Mouse (Mus musculus): Measurements from ENCODE around the gene Phldb1. TPM values are rescaled to one million over a fixed set of nuclear protein-coding genes. Genes with fewer than 3 reads are reported as not detected.

Phldb1 gene
- polyA plus RNA-seq, 1 experiment from 2014 or later = 42.5 TPM

GRCm38 (mm10) chr9:44715705-44716362, 19.2 kb downstream of the Phldb1 start:
- Histone ChIP-seq H3K36me3 (peaks cover 72% of the 10 kb centered on the region), H3K27ac (replicated peaks) (no peak overlapping the region), H3K4me3 (no peak overlapping the region), H3K4me2 (no peak overlapping the region), H3K27me3 (no peaks in the 10 kb centered on the region), H3K9ac (no peak overlapping the region), H3K9me3 (no peaks in the 10 kb centered on the region), H3K4me1 (replicated peaks) (peaks cover 31% of the 10 kb centered on the region)
- 96% methylated on average over 29 of the region's 29 CpGs for WGBS
- ATAC-seq (ENCODE audit: low read depth) = no peak

GRCm38 (mm10) chr9:44715109-44715508, 19.9 kb downstream of the Phldb1 start:
- no peak overlapping the region for H3K27ac ChIP-seq (replicated peaks)
- peaks cover 79% of the 10 kb centered on the region for H3K36me3 ChIP-seq
- no peaks in the 10 kb centered on the region for H3K27me3 ChIP-seq
- ATAC-seq (ENCODE audit: low read depth) = no peak
- no peaks in the 10 kb centered on the region for H3K9me3 ChIP-seq
- H3K4me3 ChIP-seq = no peak overlapping the region
- no peak overlapping the region for H3K4me2 ChIP-seq
- H3K9ac ChIP-seq = no peak overlapping the region
- H3K4me1 ChIP-seq (replicated peaks) = peaks cover 24% of the 10 kb centered on the region
- 90% methylated on average over 17 of the region's 17 CpGs for WGBS

GRCm38 (mm10) chr9:44713574-44713973, 21.4 kb downstream of the Phldb1 start:
- Histone ChIP-seq H3K36me3 (peaks cover 82% of the 10 kb centered on the region), H3K27me3 (no peaks in the 10 kb centered on the region), H3K9ac (no peak overlapping the region), H3K4me1 (replicated peaks) (peaks cover 24% of the 10 kb centered on the region), H3K27ac (replicated peaks) (no peak overlapping the region), H3K4me2 (no peak overlapping the region), H3K9me3 (no peaks in the 10 kb centered on the region), H3K4me3 (no peak overlapping the region)
- 70% methylated on average over 2 of the region's 2 CpGs for WGBS
- no peak for ATAC-seq (ENCODE audit: low read depth)

GRCm38 (mm10) chr9:44713080-44713479, 21.9 kb downstream of the Phldb1 start:
- 87% methylated on average over 6 of the region's 6 CpGs for WGBS
- Histone ChIP-seq H3K27me3 (no peaks in the 10 kb centered on the region), H3K9me3 (no peaks in the 10 kb centered on the region), H3K4me3 (no peak overlapping the region), H3K9ac (no peak overlapping the region), H3K36me3 (peaks cover 86% of the 10 kb centered on the region), H3K4me1 (replicated peaks) (peaks cover 25% of the 10 kb centered on the region), H3K4me2 (no peak overlapping the region), H3K27ac (replicated peaks) (no peak overlapping the region)
- ATAC-seq (ENCODE audit: low read depth) = no peak

- no peak overlapping the region for H3K4me3 ChIP-seq
- H3K9ac ChIP-seq = no peak overlapping the region
- H3K4me1 ChIP-seq (replicated peaks) = peaks cover 31% of the 10 kb centered on the region
- H3K4me2 ChIP-seq = no peak overlapping the region
- ATAC-seq (ENCODE audit: low read depth) = no peak
- 73% methylated on average over 17 of the region's 17 CpGs for WGBS
- peaks cover 86% of the 10 kb centered on the region for H3K36me3 ChIP-seq
- H3K27ac ChIP-seq (replicated peaks) = no peak overlapping the region
- H3K27me3 ChIP-seq = no peaks in the 10 kb centered on the region
- H3K9me3 ChIP-seq = no peaks in the 10 kb centered on the region
Observed at GRCm38 (mm10) chr9:44711602-44712001, 23.4 kb downstream of the Phldb1 start.

- peak overlapping the region; percentile 14; the same call in 1 of the 2 replicates for H3K9ac ChIP-seq
- ATAC-seq (ENCODE audit: low read depth) = no peak
Observed at GRCm38 (mm10) chr9:44710213-44710612, 24.8 kb downstream of the Phldb1 start.

GRCm38 (mm10) chr9:44709600-44709999, 25.4 kb downstream of the Phldb1 start:
- Histone ChIP-seq H3K4me2 (no peak overlapping the region), H3K4me3 (no peak overlapping the region), H3K36me3 (peaks cover 86% of the 10 kb centered on the region)

More at GRCm38 (mm10) chr9:44710213-44710612, 24.8 kb downstream of the Phldb1 start:
- Histone ChIP-seq H3K36me3 (peaks cover 86% of the 10 kb centered on the region), H3K27me3 (no peaks in the 10 kb centered on the region), H3K4me2 (no peak overlapping the region), H3K4me1 (replicated peaks) (peaks cover 31% of the 10 kb centered on the region), H3K27ac (replicated peaks) (no peak overlapping the region), H3K4me3 (no peak overlapping the region), H3K9me3 (no peaks in the 10 kb centered on the region)
- 89% methylated on average over 5 of the region's 5 CpGs for WGBS

GRCm38 (mm10) chr9:44708925-44709324, 26.1 kb downstream of the Phldb1 start:
- WGBS = 21% methylated on average over 6 of the region's 6 CpGs
- peaks cover 86% of the 10 kb centered on the region for H3K36me3 ChIP-seq
- no peaks in the 10 kb centered on the region for H3K9me3 ChIP-seq
- H3K4me1 ChIP-seq (replicated peaks) = peaks cover 31% of the 10 kb centered on the region
- peak overlapping the region; percentile 27; the same call in 1 of the 2 replicates for H3K4me3 ChIP-seq
- ATAC-seq (ENCODE audit: low read depth) = peak; percentile 45; the same call in 1 of the 2 replicates
- 0 out of 2 replicates have a peak overlapping the region, but pooled peaks have one; percentile 55 for H3K9ac ChIP-seq
- H3K27ac ChIP-seq (replicated peaks) = no peak overlapping the region
- peak overlapping the region; percentile 54 for H3K4me2 ChIP-seq
- no peaks in the 10 kb centered on the region for H3K27me3 ChIP-seq

More at GRCm38 (mm10) chr9:44709600-44709999, 25.4 kb downstream of the Phldb1 start:
- H3K4me1 ChIP-seq (replicated peaks) = peaks cover 31% of the 10 kb centered on the region
- no peaks in the 10 kb centered on the region for H3K27me3 ChIP-seq
- no peak overlapping the region for H3K9ac ChIP-seq
- WGBS = 59% methylated on average over 2 of the region's 2 CpGs
- ATAC-seq (ENCODE audit: low read depth) = no peak
- no peaks in the 10 kb centered on the region for H3K9me3 ChIP-seq
- H3K27ac ChIP-seq (replicated peaks) = no peak overlapping the region

GRCm38 (mm10) chr9:44708429-44708765, 26.6 kb downstream of the Phldb1 start:
- Histone ChIP-seq H3K9ac (peak overlapping the region; percentile 55; the same call in 1 of the 2 replicates), H3K9me3 (no peaks in the 10 kb centered on the region)

GRCm38 (mm10) chr9:44707749-44708428, 27.1 kb downstream of the Phldb1 start:
- Histone ChIP-seq H3K27me3 (no peaks in the 10 kb centered on the region), H3K9ac (peak overlapping the region; percentile 55), H3K36me3 (peaks cover 86% of the 10 kb centered on the region), H3K4me2 (peak overlapping the region; percentile 54), H3K4me1 (replicated peaks) (peaks cover 31% of the 10 kb centered on the region), H3K9me3 (no peaks in the 10 kb centered on the region), H3K4me3 (peak overlapping the region; percentile 27), H3K27ac (replicated peaks) (no peak overlapping the region)
- WGBS = 20% methylated on average over 28 of the region's 28 CpGs
- peak; percentile 58 for ATAC-seq (ENCODE audit: low read depth)

More at GRCm38 (mm10) chr9:44708429-44708765, 26.6 kb downstream of the Phldb1 start:
- no peaks in the 10 kb centered on the region for H3K27me3 ChIP-seq
- peak overlapping the region; percentile 27 for H3K4me3 ChIP-seq
- H3K27ac ChIP-seq (replicated peaks) = no peak overlapping the region
- H3K4me1 ChIP-seq (replicated peaks) = peaks cover 31% of the 10 kb centered on the region
- peak overlapping the region; percentile 54 for H3K4me2 ChIP-seq
- peak; percentile 79 for ATAC-seq (ENCODE audit: low read depth)
- H3K36me3 ChIP-seq = peaks cover 86% of the 10 kb centered on the region
- WGBS = 4% methylated on average over 22 of the region's 24 CpGs

- Histone ChIP-seq H3K9ac (no peak overlapping the region), H3K27me3 (no peaks in the 10 kb centered on the region), H3K27ac (replicated peaks) (no peak overlapping the region), H3K9me3 (no peaks in the 10 kb centered on the region), H3K4me1 (replicated peaks) (no peaks in the 10 kb centered on the region), H3K4me2 (no peak overlapping the region), H3K4me3 (no peak overlapping the region), H3K36me3 (peaks cover 99% of the 10 kb centered on the region)
- WGBS = 89% methylated on average over 5 of the region's 5 CpGs
- ATAC-seq (ENCODE audit: low read depth) = no peak
Observed at GRCm38 (mm10) chr9:44699730-44700129, 35.3 kb downstream of the Phldb1 start.

GRCm38 (mm10) chr9:44699196-44699595, 35.8 kb downstream of the Phldb1 start:
- Histone ChIP-seq H3K4me3 (no peak overlapping the region), H3K9ac (no peak overlapping the region), H3K4me2 (no peak overlapping the region), H3K36me3 (peaks cover 100% of the 10 kb centered on the region), H3K9me3 (no peaks in the 10 kb centered on the region), H3K4me1 (replicated peaks) (no peaks in the 10 kb centered on the region), H3K27me3 (no peaks in the 10 kb centered on the region), H3K27ac (replicated peaks) (no peak overlapping the region)
- WGBS = 89% methylated on average over 10 of the region's 10 CpGs
- no peak for ATAC-seq (ENCODE audit: low read depth)
